13 mouse cellular contexts compared by ENCODE assay signal in genomic region chr6:84630276-84630675, GRCm38 (mm10). TPM values are rescaled to one million over a fixed set of nuclear protein-coding genes. Genes with fewer than 3 reads are reported as not detected.
DNase-seq lines count a peak whose midpoint lies in the region; ATAC-seq and TF ChIP-seq lines count a peak whose summit lies in the region.
"Had no signal": no experiment of that assay in that cellular context is flagged by ENCODE, and none has a peak within 500 bp of the region (broad histone marks: within the 10 kb centered on the region; RNA-seq: fewer than 3 reads in every experiment).

No protein-coding gene starts in this region.

- H3K4me3 ChIP-seq in intestine, embryonic 14.5 days (ENCODE audit: low read depth, low read length) = no peak overlapping the region
- no peak overlapping the region for H3K4me3 ChIP-seq in intestine, postnatal 0 days (ENCODE audit: low read depth, low read length)
- H3K4me3 ChIP-seq in hindbrain, embryonic 16.5 days (ENCODE audit: low read length) = no peak overlapping the region
- H3K4me3 ChIP-seq: embryonic facial prominence, embryonic 15.5 days had no signal

- H3K9ac ChIP-seq in intestine, embryonic 14.5 days (ENCODE audit: low read length) = no peak overlapping the region
- H3K9ac ChIP-seq in intestine, postnatal 0 days (ENCODE audit: low read depth, low read length) = no peak overlapping the region
- H3K9ac ChIP-seq in hindbrain, embryonic 16.5 days (ENCODE audit: low read depth, low read length) = no peak overlapping the region
- H3K9ac ChIP-seq: embryonic facial prominence, embryonic 15.5 days had no signal

- H3K36me3 ChIP-seq in intestine, embryonic 14.5 days (ENCODE audit: control insufficient read depth, insufficient read depth, low read length) = no peaks in the 10 kb centered on the region
- H3K36me3 ChIP-seq in intestine, postnatal 0 days (ENCODE audit: control insufficient read depth, insufficient read depth) = no peaks in the 10 kb centered on the region
- no peaks in the 10 kb centered on the region for H3K36me3 ChIP-seq in hindbrain, embryonic 16.5 days (ENCODE audit: control insufficient read depth, insufficient read depth, low read length)
- H3K36me3 ChIP-seq: embryonic facial prominence, embryonic 15.5 days had no signal

- no peaks in the 10 kb centered on the region for H3K9me3 ChIP-seq in intestine, embryonic 14.5 days (ENCODE audit: control insufficient read depth, low read length)
- H3K9me3 ChIP-seq in intestine, postnatal 0 days (ENCODE audit: control insufficient read depth) = no peaks in the 10 kb centered on the region
- H3K9me3 ChIP-seq in hindbrain, embryonic 16.5 days (ENCODE audit: control insufficient read depth, low read length) = no peaks in the 10 kb centered on the region
- H3K9me3 ChIP-seq: embryonic facial prominence, embryonic 15.5 days had no signal

- H3K27me3 ChIP-seq in intestine, embryonic 14.5 days (replicated peaks; ENCODE audit: control insufficient read depth, insufficient read depth, low read length) = no peaks in the 10 kb centered on the region
- H3K27me3 ChIP-seq in intestine, postnatal 0 days (replicated peaks; ENCODE audit: control insufficient read depth, insufficient read depth, low read length) = no peaks in the 10 kb centered on the region
- H3K27me3 ChIP-seq in hindbrain, embryonic 16.5 days (replicated peaks; ENCODE audit: control insufficient read depth, insufficient read depth, low read length) = no peaks in the 10 kb centered on the region
- H3K27me3 ChIP-seq: CH12.LX; embryonic facial prominence, embryonic 15.5 days had no signal

- no peak overlapping the region for H3K4me2 ChIP-seq in intestine, embryonic 14.5 days (ENCODE audit: low read length)
- no peak overlapping the region for H3K4me2 ChIP-seq in intestine, postnatal 0 days (replicated peaks; ENCODE audit: low read depth)
- H3K4me2 ChIP-seq in hindbrain, embryonic 16.5 days (ENCODE audit: low read length) = no peak overlapping the region
- H3K4me2 ChIP-seq: embryonic facial prominence, embryonic 15.5 days had no signal

- intact Hi-C loops in left cerebral cortex, postnatal 4 days (cut with DNase I) = no loop called here

- peak; percentile 46 for DNase-seq in intestine, embryonic 14.5 days (ENCODE audit: low spot score)
- DNase-seq in embryo, embryonic 11 days = peak; percentile 26
- DNase-seq in kidney, postnatal 36 days = peak; percentile 43 to 44
- DNase-seq in lung, postnatal 25 days (ENCODE audit: low spot score) = peak; percentile 45
- DNase-seq in left cerebral cortex, postnatal 4 days = no peak
- DNase-seq: cerebellum, adult 9-11 months; retina, postnatal 1 day; thymus, adult 2 months had no signal

- 13% methylated on average over 1 of the region's 1 CpGs for WGBS in intestine, embryonic 14.5 days
- 14% methylated on average over 1 of the region's 1 CpGs for WGBS in intestine, postnatal 0 days
- WGBS in hindbrain, embryonic 16.5 days = 25% methylated on average over 1 of the region's 1 CpGs

- no peak; the same call in 1 of the 2 replicates for ATAC-seq in intestine, embryonic 14.5 days (replicated peaks; ENCODE audit: low FRiP score, low TSS enrichment, low read depth)
- ATAC-seq in intestine, postnatal 0 days = no peak
- no peak for ATAC-seq in hindbrain, embryonic 16.5 days

- H3K4me1 ChIP-seq in intestine, embryonic 14.5 days (replicated peaks; ENCODE audit: control insufficient read depth, insufficient read depth, low read length) = no peaks in the 10 kb centered on the region
- H3K4me1 ChIP-seq in intestine, postnatal 0 days (replicated peaks; ENCODE audit: control insufficient read depth, insufficient read depth, low read length) = no peaks in the 10 kb centered on the region
- H3K4me1 ChIP-seq in hindbrain, embryonic 16.5 days (ENCODE audit: control insufficient read depth, insufficient read depth, low read depth, low read length) = no peaks in the 10 kb centered on the region
- H3K4me1 ChIP-seq: embryonic facial prominence, embryonic 15.5 days had no signal

- H3K27ac ChIP-seq in intestine, embryonic 14.5 days (ENCODE audit: low read depth) = no peak overlapping the region
- no peak overlapping the region for H3K27ac ChIP-seq in intestine, postnatal 0 days (ENCODE audit: low read depth, low read length)
- H3K27ac ChIP-seq in hindbrain, embryonic 16.5 days (ENCODE audit: low read depth, low read length) = no peak overlapping the region
- H3K27ac ChIP-seq: embryonic facial prominence, embryonic 15.5 days had no signal

- TF ChIP-seq CTCF in intestine, postnatal 0 days (IDR thresholded peaks at IDR 0.05; ENCODE audit: low read depth) = no peak

RNA-seq across cellular contexts. Expression of gene Cyp26b1, which starts 36.6 kb away (rescaled TPM):
- polyA plus RNA-seq in intestine, embryonic 14.5 days (2014; fragmentation: Nextera tagmentation; extraction: Ambion mirVana) = 2.1 and 2.7 TPM in 2 replicates
- polyA plus RNA-seq in intestine, postnatal 0 days (2015; fragmentation: Nextera tagmentation; extraction: Ambion mirVana) = 0.46 and 0.50 TPM in 2 replicates
- polyA plus RNA-seq in hindbrain, embryonic 16.5 days (2015; fragmentation: Nextera tagmentation; extraction: Ambion mirVana) = 37.4 and 48.4 TPM in 2 replicates
- total RNA-seq in left cerebral cortex, postnatal 4 days (2021) = 10 to 100 TPM; 28.9 to 29.7 TPM
- total RNA-seq: CH12.LX; megakaryocyte-erythroid progenitor cell, adult 5-6 weeks had no signal

Comparison
In these comparisons a context has a peak if more than half of its experiments do, and no peak if none do; other contexts are left out.
1. RNA of gene Cyp26b1, which starts 36.6 kb away (polyA plus RNA-seq): 37.4 to 48.4 TPM in hindbrain, embryonic 16.5 days; 2.1 to 2.7 TPM in intestine, embryonic 14.5 days and 0.46 to 0.50 TPM in intestine, postnatal 0 days; every median in the first group is over 10 times any median in the second.